Mouse (Mus musculus): Measurements from ENCODE around the gene Bbs9.

The Bbs9 gene

DNA sequence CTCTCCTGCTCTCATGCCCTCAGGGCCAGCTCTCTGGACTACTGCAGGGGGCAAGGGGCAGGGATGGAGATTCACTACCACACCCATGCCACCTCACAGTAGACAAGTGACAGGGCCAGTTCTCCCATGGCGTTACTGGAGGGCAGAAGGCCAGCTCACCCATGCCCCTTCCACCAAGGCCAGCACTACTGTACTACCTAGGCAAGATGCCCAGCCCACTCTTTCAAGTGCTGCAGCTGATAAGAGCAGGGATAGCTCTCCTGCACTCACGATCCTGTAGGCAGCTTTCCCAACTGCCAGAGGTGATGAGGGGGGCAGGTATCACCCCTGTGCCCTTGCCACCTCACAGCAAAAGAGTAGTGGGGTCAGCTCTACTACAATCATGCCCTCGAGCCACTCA, 429.9 kb downstream of the Bbs9 start:
- no peak for DNase-seq

DNA sequence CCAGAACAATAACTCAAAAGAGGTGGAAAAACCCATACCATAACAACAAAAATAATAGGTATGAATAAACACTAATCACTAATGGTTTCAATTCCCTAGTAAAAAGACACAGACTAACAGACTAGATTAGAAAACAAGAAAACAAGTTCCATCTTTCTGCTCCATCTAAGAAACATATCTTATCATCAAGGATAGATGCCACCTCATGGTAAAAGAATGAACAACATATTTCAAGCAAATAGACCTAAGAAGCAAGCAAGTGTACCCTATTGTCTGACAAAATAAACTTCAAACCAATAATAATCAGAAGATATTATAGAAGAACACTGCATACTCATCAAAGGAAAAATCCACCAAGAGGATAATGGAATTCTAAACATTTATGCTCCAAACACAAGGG, 441.3 kb downstream of the Bbs9 start:
- DNase-seq: no peak

DNA sequence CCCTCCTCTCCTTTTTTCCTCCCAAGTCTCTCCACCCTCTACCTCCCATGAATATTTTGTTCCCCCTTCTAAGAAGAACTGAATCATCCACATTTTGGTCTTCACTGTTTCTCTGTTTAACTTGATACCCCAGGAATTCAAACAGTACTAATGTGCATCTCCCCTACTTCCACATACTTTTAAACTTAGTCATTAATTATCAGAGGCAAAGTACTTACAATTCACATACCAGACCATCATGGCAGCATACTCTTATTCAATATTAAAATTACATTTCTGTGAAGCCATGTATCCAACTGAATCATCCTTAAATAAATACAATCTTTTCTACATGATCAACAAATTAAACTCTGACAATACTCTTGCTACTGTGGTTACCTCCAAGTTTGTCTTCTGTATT, 460.1 kb downstream of the Bbs9 start:
- no peak for DNase-seq

Measured in kidney, postnatal 10 days (tissue).